Mouse (Mus musculus) midbrain, embryonic 10.5 days (tissue): ENCODE measurements around the gene Col28a1. TPM values are rescaled to one million over a fixed set of nuclear protein-coding genes. Genes with fewer than 3 reads are reported as not detected.

Experiments
- DNase-seq: peaks from one replicate; pipeline ENCODE4 v3.0.0-alpha.2; 2017; ENCODE audit warnings: low spot score
- H3K27ac ChIP-seq: fragments of 300-500 bp; sonication (generic); replicated peaks from 2 replicates; pipeline ENCODE4 v1.5.1; 2016; ENCODE audit warnings: mild to moderate bottlenecking
- H3K27me3 ChIP-seq: fragments of 300-500 bp; sonication (generic); 2 replicates; pipeline ENCODE4 v1.6.1; 2016; ENCODE audit warnings: low read depth, mild to moderate bottlenecking; ENCODE audit not compliant: poor library complexity, severe bottlenecking
- H3K36me3 ChIP-seq: fragments of 300-500 bp; sonication (generic); 2 replicates; pipeline ENCODE4 v1.6.1; 2016; ENCODE audit warnings: mild to moderate bottlenecking, moderate library complexity
- H3K4me1 ChIP-seq: fragments of 300-500 bp; sonication (generic); 2 replicates; pipeline ENCODE4 v1.6.1; 2016
- H3K4me3 ChIP-seq: fragments of 300-500 bp; sonication (generic); 2 replicates; pipeline ENCODE4 v1.5.1; 2016; ENCODE audit warnings: mild to moderate bottlenecking, moderate library complexity
- H3K9me3 ChIP-seq: fragments of 300-500 bp; sonication (generic); replicated peaks from 2 replicates; pipeline ENCODE4 v1.6.1; 2016; ENCODE audit warnings: mild to moderate bottlenecking
- WGBS: fragments of 180-500 bp; shearing (Covaris S2); methylation state at CpG from one replicate; pipeline ENCODE4 v1.1.7; 2016; 5-methylcytosine and 5-hydroxymethylcytosine counted together
- polyA plus RNA-seq: library from polyadenylated mRNA; unstranded; fragments of >200 nt; fragmentation: Nextera tagmentation; extraction: Ambion mirVana; gene quantifications from 2 replicates; pipeline ENCODE4 v1.2.1, GENCODE M21; 2016

Gene Col28a1
- polyA plus RNA-seq, 1 experiment from 2014 or later: not detected

GRCm38 (mm10) chr6:8164741-8165140 lies 27.7 kb downstream of the Col28a1 start:
- no peak overlapping the region for H3K4me3 ChIP-seq
- WGBS: 79% methylated on average over 1 of the region's 1 CpGs
- DNase-seq: no peak
- H3K36me3 ChIP-seq: no peaks in the 10 kb centered on the region
- H3K9me3 ChIP-seq: no peaks in the 10 kb centered on the region
- H3K27me3 ChIP-seq: no peaks in the 10 kb centered on the region; the same call in 1 of the 2 replicates
- H3K4me1 ChIP-seq: peaks cover 5% of the 10 kb centered on the region; the same call in 1 of the 2 replicates
- H3K27ac ChIP-seq: no peak overlapping the region

GRCm38 (mm10) chr6:8160001-8160400 lies 32.4 kb downstream of the Col28a1 start:
- no peak overlapping the region for H3K4me3 ChIP-seq
- 62% methylated on average over 2 of the region's 2 CpGs for WGBS
- no peaks in the 10 kb centered on the region for H3K9me3 ChIP-seq
- H3K27ac ChIP-seq: no peak overlapping the region
- no peaks in the 10 kb centered on the region for H3K27me3 ChIP-seq
- H3K36me3 ChIP-seq: no peaks in the 10 kb centered on the region
- DNase-seq: no peak
- H3K4me1 ChIP-seq: peaks cover 5% of the 10 kb centered on the region; the same call in 1 of the 2 replicates

- Histone ChIP-seq H3K27ac (no peak overlapping the region), H3K4me3 (no peak overlapping the region), H3K27me3 (no peaks in the 10 kb centered on the region), H3K36me3 (no peaks in the 10 kb centered on the region), H3K4me1 (no peaks in the 10 kb centered on the region), H3K9me3 (no peaks in the 10 kb centered on the region)
- no peak for DNase-seq
These were observed 35.3 kb downstream of the Col28a1 start for GRCm38 (mm10) chr6:8157121-8157520.

GRCm38 (mm10) chr6:8152551-8153361 lies 39.7 kb downstream of the Col28a1 start:
- no peaks in the 10 kb centered on the region for H3K27me3 ChIP-seq
- H3K36me3 ChIP-seq: no peaks in the 10 kb centered on the region
- WGBS: 67% methylated on average over 10 of the region's 10 CpGs
- H3K27ac ChIP-seq: no peak overlapping the region
- no peak overlapping the region for H3K4me3 ChIP-seq
- no peak for DNase-seq
- H3K4me1 ChIP-seq: no peaks in the 10 kb centered on the region
- H3K9me3 ChIP-seq: no peaks in the 10 kb centered on the region

GRCm38 (mm10) chr6:8148916-8149315 lies 43.5 kb downstream of the Col28a1 start:
- 80% methylated on average over 2 of the region's 2 CpGs for WGBS
- H3K4me1 ChIP-seq: no peaks in the 10 kb centered on the region
- H3K9me3 ChIP-seq: no peaks in the 10 kb centered on the region
- no peak overlapping the region for H3K27ac ChIP-seq
- no peaks in the 10 kb centered on the region for H3K27me3 ChIP-seq
- no peak overlapping the region for H3K4me3 ChIP-seq
- H3K36me3 ChIP-seq: no peaks in the 10 kb centered on the region
- DNase-seq: no peak

GRCm38 (mm10) chr6:8141881-8142280 lies 50.5 kb downstream of the Col28a1 start:
- Histone ChIP-seq H3K27ac (no peak overlapping the region), H3K36me3 (no peaks in the 10 kb centered on the region), H3K4me1 (no peaks in the 10 kb centered on the region), H3K4me3 (no peak overlapping the region), H3K9me3 (no peaks in the 10 kb centered on the region), H3K27me3 (no peaks in the 10 kb centered on the region)
- DNase-seq: no peak
- WGBS: 59% methylated on average over 1 of the region's 1 CpGs

- H3K9me3 ChIP-seq: no peaks in the 10 kb centered on the region
- peaks cover 4% of the 10 kb centered on the region for H3K4me1 ChIP-seq
- 69% methylated on average over 7 of the region's 7 CpGs for WGBS
These were observed 62.3 kb downstream of the Col28a1 start for GRCm38 (mm10) chr6:8130149-8130548.

GRCm38 (mm10) chr6:8128164-8128563 lies 64.3 kb downstream of the Col28a1 start:
- no peak for DNase-seq
- Histone ChIP-seq H3K4me3 (no peak overlapping the region), H3K27ac (no peak overlapping the region), H3K4me1 (peaks cover 4% of the 10 kb centered on the region), H3K36me3 (no peaks in the 10 kb centered on the region), H3K9me3 (no peaks in the 10 kb centered on the region), H3K27me3 (no peaks in the 10 kb centered on the region)
- whole genome bisulfite sequencing: 89% methylated on average over 1 of the region's 1 CpGs

More at GRCm38 (mm10) chr6:8130149-8130548, 62.3 kb downstream of the Col28a1 start:
- Histone ChIP-seq H3K36me3 (no peaks in the 10 kb centered on the region), H3K4me3 (no peak overlapping the region), H3K27me3 (no peaks in the 10 kb centered on the region), H3K27ac (no peak overlapping the region)
- no peak for DNase-seq

GRCm38 (mm10) chr6:8126545-8126944 lies 65.9 kb downstream of the Col28a1 start:
- Histone ChIP-seq H3K27me3 (no peaks in the 10 kb centered on the region), H3K9me3 (no peaks in the 10 kb centered on the region), H3K4me3 (no peak overlapping the region), H3K27ac (no peak overlapping the region), H3K4me1 (peaks cover 4% of the 10 kb centered on the region), H3K36me3 (no peaks in the 10 kb centered on the region)
- no peak for DNase-seq
- WGBS: 52% methylated on average over 3 of the region's 3 CpGs

- Histone ChIP-seq H3K36me3 (no peaks in the 10 kb centered on the region), H3K9me3 (no peaks in the 10 kb centered on the region), H3K27me3 (no peaks in the 10 kb centered on the region), H3K27ac (no peak overlapping the region), H3K4me1 (no peaks in the 10 kb centered on the region), H3K4me3 (no peak overlapping the region)
- DNase-seq: no peak
- WGBS: 85% methylated on average over 2 of the region's 2 CpGs
These were observed 73.3 kb downstream of the Col28a1 start for GRCm38 (mm10) chr6:8119116-8119515.

- H3K36me3 ChIP-seq: no peaks in the 10 kb centered on the region
- DNase-seq: no peak
- H3K27ac ChIP-seq: no peak overlapping the region
- no peaks in the 10 kb centered on the region for H3K4me1 ChIP-seq
- WGBS: 89% methylated on average over 2 of the region's 2 CpGs
- H3K27me3 ChIP-seq: no peaks in the 10 kb centered on the region
- H3K9me3 ChIP-seq: no peaks in the 10 kb centered on the region
- no peak overlapping the region for H3K4me3 ChIP-seq
These were observed 73.8 kb downstream of the Col28a1 start for GRCm38 (mm10) chr6:8118577-8118976.

- DNase-seq: no peak
- Histone ChIP-seq H3K9me3 (no peaks in the 10 kb centered on the region), H3K4me3 (no peak overlapping the region), H3K36me3 (no peaks in the 10 kb centered on the region), H3K27ac (no peak overlapping the region), H3K27me3 (no peaks in the 10 kb centered on the region), H3K4me1 (no peaks in the 10 kb centered on the region)
- 86% methylated on average over 10 of the region's 10 CpGs for WGBS
These were observed 86.3 kb downstream of the Col28a1 start for GRCm38 (mm10) chr6:8105870-8106706.

- Histone ChIP-seq H3K27me3 (no peaks in the 10 kb centered on the region), H3K9me3 (no peaks in the 10 kb centered on the region), H3K4me1 (no peaks in the 10 kb centered on the region), H3K27ac (no peak overlapping the region), H3K4me3 (no peak overlapping the region), H3K36me3 (no peaks in the 10 kb centered on the region)
- no peak for DNase-seq
These were observed 91.2 kb downstream of the Col28a1 start for GRCm38 (mm10) chr6:8101224-8101623.
